Mouse (Mus musculus) sigmoid colon, adult 10 weeks (tissue): Measurements from ENCODE around the gene Lrrc8b. TPM values are rescaled to one million over a fixed set of nuclear protein-coding genes. Genes with fewer than 3 reads are reported as not detected.

Experiments
- polyA plus RNA-seq: library from polyadenylated mRNA; stranded (reverse); fragments of 350-450 nt; fragmentation: Illumina TruSeq; extraction: RNeasy Lipid Tissue Mini Kit (QIAGEN cat#74804); gene quantifications from one replicate; pipeline ENCODE4 v1.2.3, GENCODE M21; 2014; ENCODE audit warnings: low read depth, low replicate concordance

Lrrc8b gene
- polyA plus RNA-seq: 27.0 TPM

GRCm38 (mm10) chr5:105415198-105415791 is at the start of gene Lrrc8b:
TSS of gene Lrrc8b (plus strand) at chr5:105415775.

DNA sequence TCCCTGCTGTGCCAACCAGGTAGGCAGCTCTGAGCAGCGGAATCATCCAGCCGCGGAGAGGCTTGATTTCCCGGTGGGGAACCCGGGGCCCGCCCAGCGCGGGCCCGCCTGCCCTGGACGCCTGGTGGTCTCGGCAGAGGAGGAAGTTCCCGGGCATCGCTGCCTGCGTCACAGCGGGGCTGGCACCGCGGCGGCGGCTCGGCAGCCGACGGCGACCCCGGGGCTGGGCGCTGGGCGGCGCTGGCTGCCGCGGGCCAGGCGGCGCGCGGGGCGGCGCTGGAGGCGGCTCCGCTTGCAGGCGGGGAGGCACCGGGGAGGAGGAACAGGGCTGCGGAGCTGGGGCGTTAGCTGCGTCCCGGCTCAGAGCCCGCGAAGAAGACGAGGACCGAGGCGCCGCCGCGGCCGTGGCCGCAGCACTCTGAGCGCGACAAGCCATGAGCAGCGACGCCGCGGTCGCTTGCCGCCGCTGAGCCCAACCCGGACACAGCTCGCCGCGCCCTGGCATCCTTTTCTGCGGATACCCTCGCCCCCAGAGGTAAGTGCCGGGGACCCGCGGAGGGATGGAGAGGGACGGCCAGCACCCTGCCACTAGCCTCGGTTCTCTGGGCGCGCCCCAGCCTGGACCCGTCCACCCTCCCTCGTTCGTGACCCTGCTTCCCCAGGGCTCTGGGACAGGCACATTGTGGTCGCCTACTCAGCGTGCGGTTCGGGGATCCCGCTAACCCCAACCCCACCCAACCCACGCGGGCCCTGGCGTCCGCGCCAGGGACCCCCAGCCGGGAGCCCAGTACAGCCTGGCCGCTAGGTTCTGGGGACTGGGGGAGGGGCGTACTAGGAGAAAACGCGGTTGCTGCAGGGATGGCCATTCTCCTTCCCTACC is 103.8 kb downstream of the Lrrc8b start, which contains the start of gene Lrrc8c:
TSS of gene Lrrc8c (plus strand) at position 293 of the 880 bp plus-strand sequence.

Other genes starting within 250 kb of the Lrrc8b start
- gene Gbp10, start 176.2 kb upstream of the Lrrc8b start, polyA plus RNA-seq: 2.1 TPM
- 0.54 TPM for gene Gm43302, start 122.1 kb upstream of the Lrrc8b start, polyA plus RNA-seq
- 25.3 TPM for gene Gbp6, start 122.1 kb upstream of the Lrrc8b start, polyA plus RNA-seq
- gene Lrrc8c, start 103.6 kb downstream of the Lrrc8b start, polyA plus RNA-seq: 10.6 TPM